ENCODE assay signal across 8 mouse cellular contexts in genomic region chr7:96519216-96519615, GRCm38 (mm10).
DNase-seq lines count a peak whose midpoint lies in the region; ATAC-seq and TF ChIP-seq lines count a peak whose summit lies in the region.

No protein-coding gene starts in this region.

- TF ChIP-seq POLR2A in ES-Bruce4 (IDR thresholded peaks at IDR 0.05; ENCODE audit: insufficient read depth, low read length), result no peak

- H3K9me3 ChIP-seq in kidney, embryonic 16.5 days (ENCODE audit: low read length), result peaks cover 3% of the 10 kb centered on the region; the same call in 1 of the 2 replicates
- no peaks in the 10 kb centered on the region for H3K9me3 ChIP-seq in ES-Bruce4 (replicated peaks; ENCODE audit: control insufficient read depth, insufficient read depth, low read length, poor library complexity, severe bottlenecking)

- H3K27ac ChIP-seq in kidney, embryonic 16.5 days (ENCODE audit: low read length), result no peak overlapping the region
- no peak overlapping the region for H3K27ac ChIP-seq in ES-Bruce4 (ENCODE audit: insufficient read depth, low read length)

- no peak overlapping the region for H3K4me2 ChIP-seq in kidney, embryonic 16.5 days (replicated peaks; ENCODE audit: low read depth, low read length)

- WGBS in kidney, embryonic 16.5 days, result 5% methylated on average over 2 of the region's 2 CpGs

- H3K4me1 ChIP-seq in kidney, embryonic 16.5 days (ENCODE audit: insufficient read depth, low read length), result peaks cover 8% of the 10 kb centered on the region
- H3K4me1 ChIP-seq in ES-Bruce4 (ENCODE audit: control insufficient read depth, insufficient read depth, low read length), result no peaks in the 10 kb centered on the region

- ATAC-seq in kidney, embryonic 16.5 days (ENCODE audit: low FRiP score, low TSS enrichment), result no peak
- peak; percentile 95 for ATAC-seq in megakaryocyte progenitor cell, adult 5-6 weeks (replicated peaks; ENCODE audit: poor library complexity)

- DNase-seq in kidney, adult 18-20 months, result peak; percentile 13
- DNase-seq in c-Kit-positive CD71-positive TER-119-positive erythroid progenitor cells, embryonic 14.5 days (ENCODE audit: low spot score), result peak; percentile 15
- DNase-seq in gonadal fat pad, adult 2 months (ENCODE audit: low read depth), result peak; percentile 27
- no peak for DNase-seq in right cerebral cortex, postnatal 4 days
- no peak for DNase-seq in ovary, postnatal 36 days (ENCODE audit: low spot score)

- H3K9ac ChIP-seq in kidney, embryonic 16.5 days (replicated peaks; ENCODE audit: low read length), result no peak overlapping the region
- no peak overlapping the region for H3K9ac ChIP-seq in ES-Bruce4 (ENCODE audit: low read depth, poor library complexity, severe bottlenecking)

- TF ChIP-seq CTCF in ES-Bruce4 (IDR thresholded peaks at IDR 0.05; ENCODE audit: low read depth, low read length), result peak; percentile 23

- no peaks in the 10 kb centered on the region for H3K27me3 ChIP-seq in kidney, embryonic 16.5 days (ENCODE audit: insufficient read depth, low read length)
- H3K27me3 ChIP-seq in ES-Bruce4 (ENCODE audit: control insufficient read depth, insufficient read depth, low read length, poor library complexity, severe bottlenecking), result no peaks in the 10 kb centered on the region

- no peak for TF ChIP-seq EP300 in ES-Bruce4 (IDR thresholded peaks at IDR 0.05; ENCODE audit: insufficient read depth, low read depth, low read length)

- no peak overlapping the region for H3K4me3 ChIP-seq in kidney, embryonic 16.5 days (ENCODE audit: low read length)
- H3K4me3 ChIP-seq in ES-Bruce4 (ENCODE audit: low read depth, low read length), result no peak overlapping the region

- H3K36me3 ChIP-seq in kidney, embryonic 16.5 days (ENCODE audit: insufficient read depth, low read length), result no peaks in the 10 kb centered on the region
- no peaks in the 10 kb centered on the region for H3K36me3 ChIP-seq in ES-Bruce4 (ENCODE audit: control insufficient read depth, insufficient read depth, low read length, poor library complexity, severe bottlenecking)

Comparison
In these comparisons a context has a peak if more than half of its experiments do, and no peak if none do; other contexts are left out.
1. DNase-seq: peak in kidney, adult 18-20 months (single experiment), c-Kit-positive CD71-positive TER-119-positive erythroid progenitor cells, embryonic 14.5 days (single experiment) and gonadal fat pad, adult 2 months (single experiment); none in right cerebral cortex, postnatal 4 days (single experiment) and ovary, postnatal 36 days (single experiment).